Mouse (Mus musculus): ENCODE data around the gene 4933403O08Rik. TPM values are rescaled to one million over a fixed set of nuclear protein-coding genes. Genes with fewer than 3 reads are reported as not detected.

4933403O08Rik gene
- polyA plus RNA-seq (2012; ENCODE audit: insufficient read depth, insufficient read length, missing spikeins), result not detected in 2 replicates

GRCm38 (mm10) chrX:112238749-112239148 is at the start of gene 4933403O08Rik:
Gene 4933403O08Rik (plus strand): TSS chrX:112239049.
- TF ChIP-seq CTCF (IDR thresholded peaks at IDR 0.05; ENCODE audit: low read depth, low read length) (no peak), POLR2A (IDR thresholded peaks at IDR 0.05; ENCODE audit: borderline replicate concordance, low read depth, low read length) (no peak)
- no peak within 1 kb of the TSS for H3K27ac ChIP-seq (ENCODE audit: insufficient read depth, low read depth, low read length)
- no peak within 1 kb of the TSS for H3K4me3 ChIP-seq (ENCODE audit: insufficient read depth, low read length)
- H3K4me1 ChIP-seq (ENCODE audit: control insufficient read depth, insufficient read depth, low read length), result no peaks in the 10 kb centered on the region

- Histone ChIP-seq H3K4me3 (ENCODE audit: insufficient read depth, low read length) (no peak overlapping the region), H3K4me1 (ENCODE audit: control insufficient read depth, insufficient read depth, low read length) (no peaks in the 10 kb centered on the region), H3K27ac (ENCODE audit: insufficient read depth, low read depth, low read length) (no peak overlapping the region)
- TF ChIP-seq CTCF (IDR thresholded peaks at IDR 0.05; ENCODE audit: low read depth, low read length), result no peak
- TF ChIP-seq POLR2A (IDR thresholded peaks at IDR 0.05; ENCODE audit: borderline replicate concordance, low read depth, low read length), result no peak
These were observed 4.1 kb downstream of the 4933403O08Rik start for GRCm38 (mm10) chrX:112242916-112243315.

- no peak overlapping the region for H3K4me3 ChIP-seq (ENCODE audit: insufficient read depth, low read length)
- TF ChIP-seq POLR2A (IDR thresholded peaks at IDR 0.05; ENCODE audit: borderline replicate concordance, low read depth, low read length), result no peak
- no peak overlapping the region for H3K27ac ChIP-seq (ENCODE audit: insufficient read depth, low read depth, low read length)
- no peaks in the 10 kb centered on the region for H3K4me1 ChIP-seq (ENCODE audit: control insufficient read depth, insufficient read depth, low read length)
These were observed 16.7 kb downstream of the 4933403O08Rik start for GRCm38 (mm10) chrX:112255513-112255912.

- TF ChIP-seq CTCF (IDR thresholded peaks at IDR 0.05; ENCODE audit: low read depth, low read length) (no peak), POLR2A (IDR thresholded peaks at IDR 0.05; ENCODE audit: borderline replicate concordance, low read depth, low read length) (no peak)
- H3K4me1 ChIP-seq (ENCODE audit: control insufficient read depth, insufficient read depth, low read length), result no peaks in the 10 kb centered on the region
- H3K4me3 ChIP-seq (ENCODE audit: insufficient read depth, low read length), result no peak overlapping the region
- no peak overlapping the region for H3K27ac ChIP-seq (ENCODE audit: insufficient read depth, low read depth, low read length)
These were observed 34.7 kb downstream of the 4933403O08Rik start for GRCm38 (mm10) chrX:112273550-112273949.

Other genes starting within 250 kb of the 4933403O08Rik start
- not detected in 2 replicates for gene Tex16, start 228.0 kb upstream of the 4933403O08Rik start, polyA plus RNA-seq (2012; ENCODE audit: insufficient read depth, insufficient read length, missing spikeins)
- gene Apool, start 72.3 kb downstream of the 4933403O08Rik start, polyA plus RNA-seq (2012; ENCODE audit: insufficient read depth, insufficient read length, missing spikeins), result 17.8 and 18.3 TPM in 2 replicates
- gene Satl1, start 167.7 kb downstream of the 4933403O08Rik start, polyA plus RNA-seq (2012; ENCODE audit: insufficient read depth, insufficient read length, missing spikeins), result not detected in 2 replicates